Mouse (Mus musculus) liver, embryonic 11.5 days (tissue): ENCODE measurements around the gene Tuba3a. TPM values are rescaled to one million over a fixed set of nuclear protein-coding genes. Genes with fewer than 3 reads are reported as not detected.

Source experiments
- ATAC-seq: fragments of 200-750 bp; cut with Nextera tagmentation; replicated peaks from 2 replicates; pipeline ENCODE4 v1.8.0; 2017; ENCODE audit warnings: moderate number of reproducible peaks, mild to moderate bottlenecking, moderate TSS enrichment, moderate library complexity; ENCODE audit not compliant: low FRiP score
- DNase-seq: peaks from one replicate; pipeline ENCODE4 v3.0.0-alpha.2; 2017; ENCODE audit warnings: low spot score
- H3K27ac ChIP-seq: fragments of 300-500 bp; sonication (generic); 2 replicates; pipeline ENCODE4 v1.5.1; 2014; ENCODE audit warnings: mild to moderate bottlenecking, low read depth, low read length, control low read depth
- H3K27me3 ChIP-seq: fragments of 300-500 bp; sonication (generic); replicated peaks from 2 replicates; pipeline ENCODE4 v1.6.1; 2014; ENCODE audit warnings: low read length, mixed read lengths; ENCODE audit not compliant: control insufficient read depth, insufficient read depth
- H3K36me3 ChIP-seq: fragments of 300-500 bp; sonication (generic); 2 replicates; pipeline ENCODE4 v1.6.1; 2014; ENCODE audit warnings: mild to moderate bottlenecking, low read length, moderate library complexity, mixed read lengths; ENCODE audit not compliant: control insufficient read depth, insufficient read depth
- H3K4me1 ChIP-seq: fragments of 300-500 bp; sonication (generic); replicated peaks from 2 replicates; pipeline ENCODE4 v1.6.1; 2014; ENCODE audit warnings: low read length, mixed read lengths; ENCODE audit not compliant: control insufficient read depth, insufficient read depth
- H3K4me2 ChIP-seq: fragments of 300-500 bp; sonication (generic); 2 replicates; pipeline ENCODE4 v1.6.1; 2014; ENCODE audit warnings: mild to moderate bottlenecking, control low read depth, moderate library complexity
- H3K4me3 ChIP-seq: fragments of 300-500 bp; sonication (generic); 2 replicates; pipeline ENCODE4 v1.5.1; 2014; ENCODE audit warnings: low read depth, low read length, control low read depth
- H3K9ac ChIP-seq: fragments of 300-500 bp; sonication (generic); 2 replicates; pipeline ENCODE4 v1.6.1; 2014; ENCODE audit warnings: low read depth, low read length, control low read depth
- H3K9me3 ChIP-seq: fragments of 300-500 bp; sonication (generic); 2 replicates; pipeline ENCODE4 v1.6.1; 2016; ENCODE audit warnings: low read length, inconsistent platforms, mixed read lengths; ENCODE audit not compliant: control insufficient read depth
- WGBS: fragments of 180-500 bp; shearing (Covaris S2); extraction: QIAGEN DNeasy Blood & Tissue Kit; methylation state at CpG from one replicate; pipeline ENCODE4 v1.1.7; 2014; 5-methylcytosine and 5-hydroxymethylcytosine counted together
- polyA plus RNA-seq: library from polyadenylated mRNA; unstranded; fragments of >200 nt; fragmentation: Nextera tagmentation; extraction: Ambion mirVana; gene quantifications from 2 replicates; pipeline ENCODE4 v1.2.1, GENCODE M21; 2014

Tuba3a gene
- polyA plus RNA-seq, result 0.12 TPM in 1 of 2 replicates, not detected in the other

DNA sequence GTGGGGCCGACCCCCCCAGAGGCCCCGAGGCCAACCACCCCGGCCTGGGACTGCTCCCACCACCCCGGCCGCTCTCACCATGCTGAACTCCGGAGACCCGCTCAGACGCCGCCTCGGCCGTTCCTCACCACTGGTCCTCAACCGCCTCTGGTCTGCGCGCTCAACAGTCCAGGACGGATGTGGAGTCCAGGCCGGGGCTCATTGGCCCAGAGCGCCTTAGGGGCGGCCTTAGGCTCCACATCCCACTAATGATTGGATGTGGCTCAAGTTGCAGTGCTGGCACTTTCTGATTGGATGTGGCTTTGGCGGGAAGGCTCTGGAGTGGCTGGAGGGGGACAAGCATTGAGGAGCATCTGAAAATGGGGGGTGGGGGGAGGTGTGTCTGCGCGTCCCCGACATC, at the start of gene Tuba3a:
Gene Tuba3a (minus strand): TSS at position 153 of the 400 bp plus-strand sequence.
- Histone ChIP-seq H3K27ac (no peak within 1 kb of the TSS), H3K36me3 (no peaks in the 10 kb centered on the region), H3K4me1 (no peaks in the 10 kb centered on the region), H3K4me2 (no peak within 1 kb of the TSS), H3K9me3 (no peaks in the 10 kb centered on the region), H3K9ac (no peak within 1 kb of the TSS), H3K4me3 (no peak within 1 kb of the TSS), H3K27me3 (no peaks in the 10 kb centered on the region)
- DNase-seq (no peak), ATAC-seq (no peak)
- 90% methylated on average over 22 of the region's 22 CpGs for WGBS

- H3K27me3 ChIP-seq, result no peaks in the 10 kb centered on the region
- DNase-seq, result no peak
- no peaks in the 10 kb centered on the region for H3K9me3 ChIP-seq
- no peaks in the 10 kb centered on the region; the same call in 1 of the 2 replicates for H3K36me3 ChIP-seq
- no peak overlapping the region for H3K4me3 ChIP-seq
- no peak for ATAC-seq
- H3K4me1 ChIP-seq, result no peaks in the 10 kb centered on the region; the same call in 1 of the 2 replicates
- H3K9ac ChIP-seq, result no peak overlapping the region
- H3K27ac ChIP-seq, result no peak overlapping the region
- 69% methylated on average over 2 of the region's 2 CpGs for WGBS
- H3K4me2 ChIP-seq, result no peak overlapping the region
Observed at GRCm38 (mm10) chr6:125334356-125334755, 48.5 kb upstream of the Tuba3a start.

DNA sequence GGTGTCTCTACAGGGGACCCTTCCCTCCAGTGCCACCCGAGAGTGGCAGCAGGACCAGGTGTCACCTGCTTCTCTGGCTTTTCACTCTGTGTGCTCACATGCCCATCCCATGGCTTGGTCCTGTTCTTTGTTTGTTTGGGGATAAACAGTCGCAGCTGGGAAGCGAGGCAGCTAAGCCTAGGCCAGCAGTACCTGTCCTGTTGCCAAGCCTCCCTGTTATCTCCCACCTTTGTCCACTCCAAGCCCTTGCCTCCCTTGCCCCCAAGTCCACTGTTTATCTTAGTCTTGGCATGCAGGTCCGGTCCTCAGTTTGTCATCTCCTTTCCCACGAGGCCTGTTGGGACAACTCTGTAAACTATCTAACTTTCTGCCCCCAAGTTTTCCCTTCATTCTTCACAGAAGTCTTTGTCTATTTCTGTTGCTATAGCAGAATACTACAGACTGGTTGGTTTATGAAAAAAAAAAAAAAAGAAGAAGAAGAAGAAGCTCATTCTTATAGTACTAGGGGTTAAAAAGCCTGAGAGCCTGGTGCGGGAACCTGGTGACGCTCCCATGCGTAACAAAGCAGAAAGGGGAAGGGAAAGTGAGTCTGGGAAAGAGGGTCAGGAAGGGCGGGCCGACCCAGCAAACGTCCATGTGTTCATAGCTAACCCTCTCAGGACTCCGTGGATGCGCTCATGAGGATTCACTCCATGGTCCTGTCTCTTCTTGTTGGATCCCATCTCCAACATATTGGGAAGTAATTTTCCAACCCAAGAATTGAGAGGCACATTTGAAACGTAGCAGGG, 47.5 kb upstream of the Tuba3a start:
- ATAC-seq (no peak), DNase-seq (no peak)
- no peak overlapping the region for H3K27ac ChIP-seq
- H3K4me2 ChIP-seq, result no peak overlapping the region
- H3K4me3 ChIP-seq, result no peak overlapping the region
- H3K27me3 ChIP-seq, result no peaks in the 10 kb centered on the region
- no peaks in the 10 kb centered on the region; the same call in 1 of the 2 replicates for H3K4me1 ChIP-seq
- no peaks in the 10 kb centered on the region; the same call in 1 of the 2 replicates for H3K36me3 ChIP-seq
- H3K9ac ChIP-seq, result no peak overlapping the region
- 61% methylated on average over 14 of the region's 14 CpGs for WGBS
- no peaks in the 10 kb centered on the region for H3K9me3 ChIP-seq

- no peaks in the 10 kb centered on the region for H3K36me3 ChIP-seq
- 1% methylated on average over 39 of the region's 39 CpGs for WGBS
- peak overlapping the region; percentile 79 for H3K4me2 ChIP-seq
- no peaks in the 10 kb centered on the region for H3K27me3 ChIP-seq
- H3K27ac ChIP-seq, result no peak overlapping the region
- ATAC-seq, result peak; percentile 80
- H3K4me3 ChIP-seq, result peak overlapping the region; percentile 52
- H3K4me1 ChIP-seq, result no peaks in the 10 kb centered on the region
- DNase-seq, result peak; percentile 79
- no peaks in the 10 kb centered on the region for H3K9me3 ChIP-seq
- H3K9ac ChIP-seq, result peak overlapping the region; percentile 62
Observed at GRCm38 (mm10) chr6:125330626-125331326, 44.9 kb upstream of the Tuba3a start.

- WGBS, result 75% methylated on average over 5 of the region's 5 CpGs
- ATAC-seq (no peak), DNase-seq (no peak)
- Histone ChIP-seq H3K4me1 (no peaks in the 10 kb centered on the region), H3K9me3 (no peaks in the 10 kb centered on the region), H3K4me2 (no peak overlapping the region), H3K9ac (no peak overlapping the region), H3K27ac (no peak overlapping the region), H3K36me3 (no peaks in the 10 kb centered on the region), H3K4me3 (no peak overlapping the region), H3K27me3 (peaks cover under 1% of the 10 kb centered on the region)
Observed at GRCm38 (mm10) chr6:125328243-125328642, 42.4 kb upstream of the Tuba3a start.

GRCm38 (mm10) chr6:125325337-125325736, 39.5 kb upstream of the Tuba3a start:
- no peak overlapping the region for H3K4me2 ChIP-seq

DNA sequence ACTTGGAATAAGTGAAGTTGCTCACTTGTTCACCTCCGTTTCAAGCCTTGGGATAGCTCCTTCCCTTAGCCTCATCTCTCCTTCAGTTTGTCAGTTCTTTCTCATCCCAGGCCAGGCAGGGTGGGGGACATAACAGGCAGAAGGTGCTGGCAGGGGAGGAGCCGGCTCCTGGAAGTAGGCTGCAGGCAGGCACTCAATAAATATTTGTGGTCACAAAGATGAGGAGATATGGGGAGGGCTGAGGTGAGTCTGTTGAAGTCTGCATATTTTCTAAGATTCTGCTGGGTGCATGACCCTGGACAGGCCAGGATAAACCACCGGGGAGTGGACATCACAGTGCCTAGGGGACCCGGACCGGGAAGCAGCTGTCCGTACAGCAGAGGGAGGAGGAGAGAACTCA, 37.7 kb upstream of the Tuba3a start:
- DNase-seq (no peak), ATAC-seq (no peak)
- WGBS, result 50% methylated on average over 6 of the region's 6 CpGs
- Histone ChIP-seq H3K36me3 (no peaks in the 10 kb centered on the region), H3K4me3 (no peak overlapping the region), H3K4me1 (0 out of 2 replicates have a peak, but pooled peaks cover 3% of the 10 kb centered on the region), H3K4me2 (no peak overlapping the region), H3K27ac (no peak overlapping the region), H3K9me3 (no peaks in the 10 kb centered on the region), H3K9ac (no peak overlapping the region), H3K27me3 (peaks cover 32% of the 10 kb centered on the region)

More at GRCm38 (mm10) chr6:125325337-125325736, 39.5 kb upstream of the Tuba3a start:
- WGBS, result 45% methylated on average over 6 of the region's 6 CpGs
- H3K4me1 ChIP-seq, result 0 out of 2 replicates have a peak, but pooled peaks cover 3% of the 10 kb centered on the region
- H3K27ac ChIP-seq, result no peak overlapping the region
- H3K36me3 ChIP-seq, result no peaks in the 10 kb centered on the region
- H3K9ac ChIP-seq, result no peak overlapping the region
- H3K4me3 ChIP-seq, result no peak overlapping the region
- ATAC-seq, result 0 out of 2 replicates have a peak, but pooled peaks have one; percentile 21
- H3K9me3 ChIP-seq, result no peaks in the 10 kb centered on the region
- H3K27me3 ChIP-seq, result peaks cover 30% of the 10 kb centered on the region
- DNase-seq, result no peak

GRCm38 (mm10) chr6:125322794-125323193, 37.0 kb upstream of the Tuba3a start:
- 62% methylated on average over 13 of the region's 13 CpGs for WGBS
- no peak for DNase-seq
- H3K27me3 ChIP-seq, result peaks cover 32% of the 10 kb centered on the region

More at GRCm38 (mm10) chr6:125322794-125323193, 37.0 kb upstream of the Tuba3a start:
- no peak for ATAC-seq
- Histone ChIP-seq H3K27ac (no peak overlapping the region), H3K4me3 (no peak overlapping the region), H3K9me3 (no peaks in the 10 kb centered on the region), H3K9ac (no peak overlapping the region), H3K4me2 (no peak overlapping the region), H3K36me3 (no peaks in the 10 kb centered on the region), H3K4me1 (0 out of 2 replicates have a peak, but pooled peaks cover 3% of the 10 kb centered on the region)
